Mouse (Mus musculus) lung, postnatal 0 days (tissue): ENCODE data around the gene Dcun1d3.

Source experiments
- CTCF ChIP-seq: IDR thresholded peaks from 2 replicates; pipeline ENCODE4 v1.5.1; 2016; ENCODE audit warnings: antibody characterized with exemption, mild to moderate bottlenecking
- EP300 ChIP-seq: IDR thresholded peaks from 2 replicates; pipeline ENCODE4 v1.6.1; 2016; ENCODE audit warnings: antibody characterized with exemption, mild to moderate bottlenecking, control low read depth

DNA sequence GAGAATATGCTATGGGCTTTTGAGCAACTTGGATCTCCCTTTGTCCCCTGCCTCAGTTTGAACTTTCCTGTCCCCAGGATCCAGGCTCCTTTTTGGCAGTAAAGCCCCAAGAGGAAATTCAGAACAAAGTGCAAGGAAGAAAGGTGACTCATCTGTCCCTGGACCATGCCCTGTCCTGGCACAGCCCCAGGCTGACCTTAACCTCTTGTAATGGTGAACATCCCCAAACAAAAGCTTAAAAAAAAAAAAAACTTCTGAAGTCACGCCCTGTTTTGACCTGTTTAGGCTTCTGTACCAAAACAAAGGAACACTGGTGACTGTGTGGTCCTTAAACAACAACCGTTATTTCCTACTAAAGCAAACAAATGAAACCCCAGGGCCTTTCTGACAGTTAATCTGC is 45.5 kb upstream of the Dcun1d3 start:
- TF ChIP-seq EP300 (peak; percentile 83), CTCF (no peak)
